Mouse (Mus musculus) ES-Bruce4 (cell line): ENCODE measurements around the gene Hivep3.

ENCODE experiments used
- CTCF ChIP-seq: IDR thresholded peaks from one replicate; pipeline ENCODE4 v1.8.1; 2011; ENCODE audit warnings: low read depth, low read length
- POLR2A ChIP-seq: IDR thresholded peaks from one replicate; pipeline ENCODE4 v1.8.1; 2011; ENCODE audit warnings: low read length; ENCODE audit not compliant: insufficient read depth

- TF ChIP-seq POLR2A (no peak), CTCF (no peak)
Measured at GRCm38 (mm10) chr4:119733942-119734341, 358 bp downstream of the Hivep3 start.
